8 mouse cellular contexts compared by ENCODE assay signal in the genomic region with DNA sequence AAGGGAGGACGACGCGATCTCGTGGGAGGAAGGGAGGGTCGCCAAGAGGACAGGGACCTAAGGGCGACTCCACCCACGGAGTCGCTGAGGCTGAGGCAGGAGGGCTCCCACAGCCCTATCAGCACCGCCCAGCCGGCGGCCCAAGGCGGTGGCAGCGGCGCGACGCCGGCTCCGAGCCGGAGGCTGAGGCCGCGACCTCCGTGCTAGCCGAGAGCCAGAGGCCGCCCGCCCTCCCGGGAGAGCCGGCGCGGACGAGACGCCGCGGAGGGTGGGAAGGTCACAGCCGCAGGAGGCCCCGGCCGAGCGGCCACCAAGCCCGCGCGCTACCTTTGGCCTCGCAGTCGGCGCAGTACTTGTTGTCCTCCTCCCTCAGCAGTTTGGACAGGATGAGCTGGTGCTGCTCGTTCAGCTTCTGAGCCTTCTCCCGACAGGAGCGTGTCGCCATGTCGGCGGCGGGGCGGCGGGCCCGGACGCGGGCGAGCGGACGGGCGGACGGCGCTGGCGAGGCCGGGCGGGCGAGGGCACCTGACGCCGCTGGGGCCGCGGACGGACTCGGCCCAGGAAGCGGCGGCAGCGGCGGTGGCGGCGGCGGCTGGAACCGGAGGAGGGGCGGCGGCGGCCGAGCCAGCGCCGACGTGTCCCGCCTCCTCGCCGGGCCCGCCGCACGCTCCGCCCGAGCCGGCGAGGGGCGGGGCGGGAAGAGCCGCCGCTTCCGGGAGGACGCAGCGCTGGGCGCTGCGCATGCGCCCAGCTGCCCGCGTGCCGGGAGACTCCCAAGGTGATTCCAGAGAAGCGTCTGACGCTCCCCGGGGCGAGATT. TPM values are rescaled to one million over a fixed set of nuclear protein-coding genes. Genes with fewer than 3 reads are reported as not detected.
DNase-seq lines count a peak whose midpoint lies in the region; ATAC-seq and TF ChIP-seq lines count a peak whose summit lies in the region.

A gene (minus strand): TSS at position 607 of the 819 bp plus-strand sequence.

- TF ChIP-seq CTCF in liver, embryonic 14.5 days (IDR thresholded peaks at IDR 0.05; ENCODE audit: low read depth), result no peak

- no peaks in the 10 kb centered on the region for H3K9me3 ChIP-seq in forebrain, embryonic 12.5 days
- H3K9me3 ChIP-seq in heart, embryonic 16.5 days (replicated peaks; ENCODE audit: control insufficient read depth, low read length), result peaks cover 11% of the 10 kb centered on the region
- peaks cover 4% of the 10 kb centered on the region for H3K9me3 ChIP-seq in liver, embryonic 14.5 days (ENCODE audit: control insufficient read depth, low read length)
- H3K9me3 ChIP-seq in stomach, embryonic 15.5 days, result no peaks in the 10 kb centered on the region

- H3K4me3 ChIP-seq in forebrain, embryonic 12.5 days (replicated peaks), result peak within 1 kb of the TSS; percentile 90
- peak within 1 kb of the TSS; percentile 99 for H3K4me3 ChIP-seq in heart, embryonic 16.5 days (ENCODE audit: low read length)
- peak within 1 kb of the TSS; percentile 89 to 93 for H3K4me3 ChIP-seq in liver, embryonic 14.5 days (ENCODE audit: insufficient read depth in 1 of 2, low read depth in 2 of 2, low read length in 2 of 2)
- peak within 1 kb of the TSS; percentile 98 for H3K4me3 ChIP-seq in stomach, embryonic 15.5 days (replicated peaks)

- H3K27ac ChIP-seq in forebrain, embryonic 12.5 days, result peak within 1 kb of the TSS; percentile 93
- peak within 1 kb of the TSS; percentile 99 for H3K27ac ChIP-seq in heart, embryonic 16.5 days (ENCODE audit: low read length)
- H3K27ac ChIP-seq in liver, embryonic 14.5 days, result peak within 1 kb of the TSS; percentile 94
- H3K27ac ChIP-seq in stomach, embryonic 15.5 days, result peak within 1 kb of the TSS; percentile 94

- no peaks in the 10 kb centered on the region for H3K27me3 ChIP-seq in forebrain, embryonic 12.5 days
- H3K27me3 ChIP-seq in heart, embryonic 16.5 days (ENCODE audit: control insufficient read depth, insufficient read depth, low read length), result no peaks in the 10 kb centered on the region
- no peaks in the 10 kb centered on the region for H3K27me3 ChIP-seq in liver, embryonic 14.5 days (ENCODE audit: control insufficient read depth, insufficient read depth, low read length)
- no peaks in the 10 kb centered on the region for H3K27me3 ChIP-seq in stomach, embryonic 15.5 days (replicated peaks)

- H3K36me3 ChIP-seq in forebrain, embryonic 12.5 days (replicated peaks), result no peaks in the 10 kb centered on the region
- H3K36me3 ChIP-seq in heart, embryonic 16.5 days (ENCODE audit: control insufficient read depth, insufficient read depth), result no peaks in the 10 kb centered on the region
- H3K36me3 ChIP-seq in liver, embryonic 14.5 days (replicated peaks; ENCODE audit: control insufficient read depth, insufficient read depth, low read depth), result no peaks in the 10 kb centered on the region
- no peaks in the 10 kb centered on the region for H3K36me3 ChIP-seq in stomach, embryonic 15.5 days

- peak within 1 kb of the TSS; percentile 74 for H3K4me2 ChIP-seq in forebrain, embryonic 12.5 days
- peak within 1 kb of the TSS; percentile 84 for H3K4me2 ChIP-seq in heart, embryonic 16.5 days (ENCODE audit: low read depth, low read length)
- H3K4me2 ChIP-seq in liver, embryonic 14.5 days (ENCODE audit: low read depth), result peak within 1 kb of the TSS; percentile 80
- H3K4me2 ChIP-seq in stomach, embryonic 15.5 days, result peak within 1 kb of the TSS; percentile 79

- WGBS in forebrain, embryonic 12.5 days, result under 1% methylated on average over 104 of the region's 113 CpGs
- under 1% methylated on average over 83 of the region's 113 CpGs for WGBS in heart, embryonic 16.5 days
- WGBS in liver, embryonic 14.5 days (ENCODE audit: insufficient replicate concordance), result under 1% methylated on average over 109 of the region's 113 CpGs
- WGBS in stomach, embryonic 15.5 days, result under 1% methylated on average over 100 of the region's 113 CpGs

- peak within 1 kb of the TSS; percentile 88 for H3K9ac ChIP-seq in forebrain, embryonic 12.5 days
- peak within 1 kb of the TSS; percentile 99 for H3K9ac ChIP-seq in heart, embryonic 16.5 days (ENCODE audit: low read length)
- peak within 1 kb of the TSS; percentile 94 for H3K9ac ChIP-seq in liver, embryonic 14.5 days (replicated peaks)
- peak within 1 kb of the TSS; percentile 91 for H3K9ac ChIP-seq in stomach, embryonic 15.5 days

- TF ChIP-seq EP300 in liver, embryonic 14.5 days (IDR thresholded peaks at IDR 0.05; ENCODE audit: low read depth), result peak; percentile 65

- ATAC-seq in forebrain, embryonic 12.5 days (ENCODE audit: low FRiP score), result peak; percentile 95
- ATAC-seq in heart, embryonic 16.5 days (replicated peaks; ENCODE audit: extremely low read depth, insufficient read depth, low FRiP score), result peak; percentile 93
- ATAC-seq in liver, embryonic 14.5 days (ENCODE audit: insufficient read depth), result peak; percentile 92
- ATAC-seq in stomach, embryonic 15.5 days (ENCODE audit: insufficient read depth, low FRiP score, low read depth), result peak; percentile 97

- peaks cover 15% of the 10 kb centered on the region for H3K4me1 ChIP-seq in forebrain, embryonic 12.5 days
- H3K4me1 ChIP-seq in heart, embryonic 16.5 days (ENCODE audit: control insufficient read depth, insufficient read depth, low read length), result peaks cover 19% of the 10 kb centered on the region
- peaks cover 21 to 26% of the 10 kb centered on the region in 2 experiments for H3K4me1 ChIP-seq in liver, embryonic 14.5 days (replicated peaks; ENCODE audit: control insufficient read depth in 2 of 2, insufficient read depth in 2 of 2, low read length in 1 of 2)
- no peaks in the 10 kb centered on the region for H3K4me1 ChIP-seq in stomach, embryonic 15.5 days

- DNase-seq in CD8-positive naive resting alpha-beta T cell, adult 2 months (ENCODE audit: low read depth in 2 of 2, low spot score in 2 of 2), result peak; percentile 49 to 55
- peak; percentile 79 for DNase-seq in c-Kit-positive CD71-positive TER-119-positive erythroid progenitor cells, embryonic 14.5 days (ENCODE audit: low spot score)
- peak; percentile 77 to 91 for DNase-seq in kidney, postnatal 25 days
- peak; percentile 74 to 77 (median 75) for DNase-seq in liver, embryonic 14.5 days (ENCODE audit: low read depth in 3 of 3, low spot score in 3 of 3)
- peak; percentile 75 for DNase-seq in neural tube, embryonic 10.5 days (ENCODE audit: extremely low spot score, low spot score)

RNA-seq across cellular contexts. Expression of the gene that starts here (rescaled TPM):
- polyA plus RNA-seq in forebrain, embryonic 12.5 days (2016; fragmentation: Nextera tagmentation; extraction: Ambion mirVana), result 56.5 and 60.9 TPM in 2 replicates
- polyA plus RNA-seq in heart, embryonic 16.5 days (2015; fragmentation: Nextera tagmentation; extraction: Ambion mirVana), result 18.9 and 30.6 TPM in 2 replicates
- polyA plus RNA-seq in liver, embryonic 14.5 days (2012; rRNA removed), result 17.7 and 29.0 TPM in 2 replicates
- polyA plus RNA-seq in liver, embryonic 14.5 days (2014; fragmentation: Nextera tagmentation; extraction: Ambion mirVana), result 27.4 and 30.2 TPM in 2 replicates
- 44.0 and 48.8 TPM in 2 replicates for polyA plus RNA-seq in stomach, embryonic 15.5 days (2015; fragmentation: Nextera tagmentation; extraction: Ambion mirVana)

Comparison
In these comparisons a context has a peak if more than half of its experiments do, and no peak if none do; other contexts are left out.
1. Peak in every context shown above with its lines: DNase-seq, ATAC-seq, H3K4me3 ChIP-seq and H3K27ac ChIP-seq.